Mouse (Mus musculus) left cerebral cortex, adult 18-20 months (tissue): ENCODE measurements around the gene Cyb5r1. TPM values are rescaled to one million over a fixed set of nuclear protein-coding genes. Genes with fewer than 3 reads are reported as not detected.

ENCODE experiments used
- DNase-seq, 2 experiments: peaks; one replicate each; pipeline ENCODE4 v3.0.0; 2021 to 2022; ENCODE audit warnings: low spot score in 2 of 2, mixed read lengths in 1 of 2
- total RNA-seq, 2 experiments: library from RNA; stranded (reverse); gene quantifications; 2 replicates each; pipeline ENCODE4 v1.2.3; 2021

Cyb5r1 gene
- total RNA-seq, 2 experiments from 2014 or later = 22.4 to 30.3 TPM

DNA sequence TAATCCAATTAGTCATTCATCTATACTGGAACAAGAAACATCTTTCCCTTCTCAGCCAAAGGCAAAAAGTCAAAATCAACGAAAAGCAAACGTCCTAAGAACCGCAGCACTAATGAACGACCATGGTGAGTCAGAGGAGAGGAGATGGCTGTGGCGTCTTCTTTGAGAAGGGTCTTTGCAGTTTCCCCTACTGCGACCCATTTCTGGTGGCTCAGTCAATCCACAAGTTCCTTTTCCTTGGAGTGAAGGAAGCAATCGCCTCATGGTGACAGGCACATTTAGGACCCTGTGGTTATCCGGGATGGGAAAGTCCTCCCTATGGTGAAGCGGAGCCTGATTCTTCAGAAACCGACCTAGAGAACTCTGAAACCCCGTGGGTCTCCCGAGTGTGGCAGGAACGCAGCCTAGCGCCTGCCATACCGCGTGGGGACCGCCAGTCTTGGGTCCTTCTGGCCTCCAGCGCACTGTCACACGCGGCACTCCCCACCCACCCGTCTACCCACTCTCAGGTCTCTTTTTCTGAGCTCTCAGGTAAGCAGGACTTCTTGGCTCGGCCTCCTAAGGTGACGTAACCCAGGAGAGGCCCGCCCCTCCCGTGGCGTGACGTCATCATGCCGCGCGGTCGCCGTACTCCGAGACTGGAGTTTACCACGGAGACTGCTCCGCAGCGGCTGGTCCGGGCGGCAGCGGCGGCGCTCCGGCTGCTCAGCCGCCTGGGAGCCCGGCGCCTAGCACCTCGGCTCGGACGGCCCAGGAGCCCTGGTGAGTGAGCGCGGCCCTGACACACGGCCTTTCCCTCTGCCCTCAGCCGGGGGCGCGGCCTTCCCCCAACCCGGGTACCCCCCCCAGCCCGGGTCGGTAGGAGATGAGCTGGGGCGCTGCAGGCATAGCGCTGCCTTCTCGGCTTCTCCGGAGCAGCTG lies 49.8 kb downstream of the Cyb5r1 start, which contains the start of gene Klhl12:
TSS of gene Klhl12 (plus strand) at position 628 of the 921 bp plus-strand sequence.
- peak; percentile 95 to 97 for DNase-seq

DNA sequence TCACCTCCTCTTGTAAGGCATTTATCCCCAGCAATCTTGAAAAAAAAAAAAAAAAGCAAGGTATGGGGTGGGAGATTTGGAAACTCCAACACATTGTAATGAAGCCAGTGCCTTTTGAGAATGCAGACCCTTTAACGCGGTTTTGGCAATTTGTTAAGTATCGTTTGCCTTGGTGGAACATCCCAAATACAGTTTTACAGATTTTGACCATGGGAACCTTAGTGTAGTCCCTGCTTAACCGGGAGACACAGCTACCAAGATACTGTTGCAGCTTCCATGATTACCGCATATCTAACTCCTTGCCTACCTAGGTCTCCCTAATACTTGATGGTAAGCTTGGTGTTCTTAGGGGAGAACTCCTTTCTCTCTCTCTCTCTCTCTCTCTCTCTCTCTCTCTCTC lies 50.7 kb downstream of the Cyb5r1 start:
- DNase-seq = no peak

DNA sequence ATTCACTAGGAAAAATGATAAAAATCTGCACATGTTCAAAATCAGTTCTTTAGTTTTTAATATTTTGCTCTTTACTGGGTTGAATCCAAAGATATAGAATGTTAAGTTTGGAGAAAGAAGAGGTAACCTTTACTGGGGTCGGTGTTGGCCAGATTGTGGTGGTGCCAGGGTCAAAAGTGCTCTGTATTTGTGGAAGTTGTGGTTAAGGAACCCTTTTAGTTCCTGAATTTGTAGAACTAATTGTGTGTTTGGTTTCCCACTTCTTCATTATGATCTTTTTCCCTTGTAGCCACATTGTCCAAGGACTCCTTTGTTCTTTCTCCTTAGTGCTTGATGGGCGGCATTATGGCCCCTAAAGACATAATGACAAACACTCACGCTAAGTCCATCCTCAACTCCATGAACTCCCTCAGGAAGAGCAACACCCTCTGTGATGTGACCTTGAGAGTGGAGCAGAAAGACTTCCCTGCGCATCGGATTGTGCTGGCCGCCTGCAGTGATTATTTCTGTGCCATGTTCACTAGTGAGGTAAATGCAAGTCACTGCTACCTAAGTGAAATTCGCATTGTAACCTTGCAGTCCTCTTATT lies 52.9 kb downstream of the Cyb5r1 start:
- DNase-seq = no peak

DNA sequence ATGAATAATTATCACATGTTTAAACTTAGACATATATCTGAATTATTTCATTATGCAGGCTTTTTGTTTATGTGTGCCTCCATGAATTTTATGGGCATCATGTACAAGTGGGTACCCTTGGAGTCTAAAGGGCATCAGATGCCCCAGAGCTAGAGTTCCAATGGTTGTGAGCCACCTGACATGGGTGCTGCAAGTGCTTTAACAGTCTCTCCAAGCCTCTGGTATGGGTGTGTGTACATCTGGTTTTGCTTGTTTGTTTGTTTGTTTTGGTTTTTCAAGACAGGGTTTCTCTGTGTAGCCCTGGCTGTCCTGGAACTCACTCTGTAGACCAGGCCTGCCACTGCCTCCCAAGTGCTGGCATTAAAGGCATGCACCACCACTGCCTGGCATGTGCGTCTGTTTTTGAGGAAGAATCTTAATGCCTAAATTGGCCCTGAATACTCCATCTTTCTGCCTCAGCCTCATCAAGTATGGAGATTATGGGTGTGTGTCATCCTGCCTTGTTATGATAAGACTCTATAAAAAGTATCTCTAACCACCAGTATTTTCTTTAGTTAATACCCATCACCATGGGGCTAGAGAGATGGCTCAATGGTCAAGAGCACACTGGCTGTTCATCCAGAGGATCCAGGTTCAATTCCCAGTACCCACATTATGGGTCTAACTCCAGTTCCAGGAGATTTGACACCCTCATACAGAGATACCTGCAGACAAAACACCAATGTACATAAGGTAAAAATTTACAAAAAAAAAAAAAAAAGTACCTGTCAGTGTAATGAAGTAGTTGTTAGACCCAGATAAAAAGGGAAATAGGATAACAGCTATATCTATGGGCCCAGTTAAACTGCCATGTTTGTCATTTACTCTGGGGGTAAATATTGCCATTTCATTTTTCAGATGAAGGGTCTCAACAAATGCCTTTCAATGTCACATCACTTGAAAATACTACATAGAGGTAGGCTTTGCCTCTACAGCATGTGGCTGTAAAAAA lies 55.2 kb downstream of the Cyb5r1 start:
- DNase-seq = no peak

Other genes with a start within 250 kb of the Cyb5r1 start
- 10 to 100 TPM; 16.5 to 18.4 TPM for gene Chil1, start 223.4 kb upstream of the Cyb5r1 start, total RNA-seq
- gene Mybph, start 212.1 kb upstream of the Cyb5r1 start, total RNA-seq = under 1 TPM in 1 of 2 experiments, not detected in 1; 0.19 TPM
- gene Adora1, start 170.1 kb upstream of the Cyb5r1 start, total RNA-seq = 100 to 1,000 TPM; 167 to 172 TPM
- not detected for gene Myog, start 115.6 kb upstream of the Cyb5r1 start, total RNA-seq
- 10 to 100 TPM; 44.2 to 45.4 TPM for gene Ppfia4, start 72.6 kb upstream of the Cyb5r1 start, total RNA-seq
- 10 to 100 TPM; 65.6 to 69.1 TPM for gene Tmem183a, start 43.6 kb upstream of the Cyb5r1 start, total RNA-seq
- not detected for gene 4933406M09Rik, start 19.6 kb upstream of the Cyb5r1 start, total RNA-seq
- 10 to 100 TPM; 59.3 to 61.4 TPM for gene Adipor1, start 9.8 kb downstream of the Cyb5r1 start, total RNA-seq
- gene Klhl12, start 50.0 kb downstream of the Cyb5r1 start, total RNA-seq = 10 to 100 TPM; 37.0 to 37.3 TPM
- 10 to 100 TPM; 27.5 to 28.1 TPM for gene Rabif, start 89.1 kb downstream of the Cyb5r1 start, total RNA-seq
- gene Mgat4e, start 144.1 kb downstream of the Cyb5r1 start, total RNA-seq = not detected
- gene Kdm5b, start 154.6 kb downstream of the Cyb5r1 start, total RNA-seq = 10 to 100 TPM; 63.5 to 69.8 TPM
- 10 to 100 TPM; 63.0 to 81.5 TPM for gene Syt2, start 241.1 kb downstream of the Cyb5r1 start, total RNA-seq